Mouse (Mus musculus) megakaryocyte, embryonic 14.5 days (primary cell): ENCODE results near the gene Gm47841.

Experiments used
- FLI1 ChIP-seq: IDR thresholded peaks from 2 replicates; pipeline ENCODE4 v1.6.1; 2012; ENCODE audit warnings: low read length, inconsistent platforms, mixed read lengths
- GATA1 ChIP-seq: IDR thresholded peaks from 3 replicates; pipeline ENCODE4 v1.6.1; 2012; ENCODE audit warnings: mixed read lengths, low read length, inconsistent platforms, borderline replicate concordance

DNA sequence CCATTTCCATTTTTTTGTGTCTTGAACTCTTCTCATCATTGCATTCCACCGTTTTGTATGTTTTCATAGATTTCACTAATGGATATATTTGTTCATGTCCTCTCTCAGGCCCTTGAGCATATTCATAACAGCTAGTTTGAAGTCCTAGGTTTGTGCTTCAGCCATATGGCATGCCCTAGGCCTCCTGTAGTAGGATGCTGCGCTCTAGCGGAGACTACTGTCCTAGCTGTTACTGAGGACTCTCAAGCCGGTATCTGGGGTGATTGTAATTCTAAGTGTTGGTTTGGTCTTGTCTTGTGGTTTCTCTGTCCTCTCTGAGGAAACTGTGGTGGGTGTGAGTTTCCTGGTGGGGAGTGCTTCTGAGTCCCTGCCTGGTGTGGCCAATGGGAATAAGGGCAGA is 50.1 kb downstream of the Gm47841 start:
- no peak for TF ChIP-seq GATA1
- TF ChIP-seq FLI1: no peak
